Comparison of ENCODE assay signal across 8 mouse cellular contexts in the genomic region with DNA sequence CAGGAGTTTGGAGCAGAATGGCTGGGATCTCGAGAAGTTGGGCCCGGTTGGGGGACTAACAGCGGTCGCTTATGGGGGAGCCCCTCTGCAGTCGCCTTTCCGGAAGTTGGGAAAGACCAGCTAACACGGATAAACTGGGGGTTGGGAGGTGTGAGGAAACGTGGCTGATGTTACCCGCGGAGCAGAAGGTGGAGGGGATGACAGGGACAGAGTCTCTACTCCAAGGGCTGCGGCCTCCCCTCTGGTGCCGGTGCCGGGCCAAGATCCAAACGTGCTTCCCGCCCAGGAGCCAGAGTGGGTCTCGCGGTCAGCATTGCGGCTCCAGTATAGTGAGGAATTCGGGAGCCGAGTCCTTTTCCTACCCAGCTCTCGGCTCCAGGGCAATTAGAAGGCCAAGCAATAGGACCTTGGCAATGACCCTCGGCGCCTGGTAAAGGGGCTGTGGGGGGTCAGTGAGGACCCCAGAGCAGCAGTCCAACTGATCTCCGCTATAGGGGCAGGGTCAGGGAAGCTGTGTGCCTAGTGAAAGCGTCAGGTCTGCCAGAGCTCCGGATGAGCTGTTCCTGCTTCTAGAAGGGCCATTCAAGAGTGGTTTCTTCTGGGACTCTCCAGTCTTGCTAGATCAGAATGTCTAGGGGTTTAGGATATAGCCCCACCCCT. TPM values are rescaled to one million over a fixed set of nuclear protein-coding genes. Genes with fewer than 3 reads are reported as not detected.
DNase-seq lines count a peak whose midpoint lies in the region; ATAC-seq lines count a peak whose summit lies in the region.

No protein-coding gene starts in this region.

- peaks cover 30% of the 10 kb centered on the region for H3K4me1 ChIP-seq in limb, embryonic 12.5 days (replicated peaks)
- peaks cover 23% of the 10 kb centered on the region for H3K4me1 ChIP-seq in stomach, embryonic 15.5 days

- WGBS in limb, embryonic 12.5 days: 2% methylated on average over 26 of the region's 26 CpGs
- 3% methylated on average over 26 of the region's 26 CpGs for WGBS in stomach, embryonic 15.5 days

- peaks cover 92% of the 10 kb centered on the region for H3K27me3 ChIP-seq in limb, embryonic 12.5 days
- H3K27me3 ChIP-seq in stomach, embryonic 15.5 days (replicated peaks): peaks cover 76% of the 10 kb centered on the region

- no peaks in the 10 kb centered on the region for H3K9me3 ChIP-seq in limb, embryonic 12.5 days
- no peaks in the 10 kb centered on the region for H3K9me3 ChIP-seq in stomach, embryonic 15.5 days

- DNase-seq in embryo, embryonic 9.5 days (ENCODE audit: extremely low spot score): peak; percentile 10
- DNase-seq in embryo, embryonic 10 days (ENCODE audit: low spot score): no peak
- peak; percentile 29 for DNase-seq in right cerebral cortex, postnatal 4 days
- no peak for DNase-seq in right cerebral cortex, postnatal 36 days (ENCODE audit: low spot score in 2 of 2)
- no peak for DNase-seq in lung, postnatal 36 days
- DNase-seq in cerebellum, postnatal 36 days: no peak

- H3K4me3 ChIP-seq in limb, embryonic 12.5 days (replicated peaks): peak overlapping the region; percentile 53
- H3K4me3 ChIP-seq in stomach, embryonic 15.5 days (replicated peaks): peak overlapping the region; percentile 51

- peak overlapping the region; percentile 84 for H3K4me2 ChIP-seq in limb, embryonic 12.5 days
- peak overlapping the region; percentile 88 for H3K4me2 ChIP-seq in stomach, embryonic 15.5 days

- H3K27ac ChIP-seq in limb, embryonic 12.5 days: no peak overlapping the region
- H3K27ac ChIP-seq in stomach, embryonic 15.5 days: no peak overlapping the region

- H3K9ac ChIP-seq in limb, embryonic 12.5 days (replicated peaks): no peak overlapping the region
- no peak overlapping the region for H3K9ac ChIP-seq in stomach, embryonic 15.5 days

- no peaks in the 10 kb centered on the region for H3K36me3 ChIP-seq in limb, embryonic 12.5 days
- H3K36me3 ChIP-seq in stomach, embryonic 15.5 days: no peaks in the 10 kb centered on the region

- ATAC-seq in limb, embryonic 12.5 days (ENCODE audit: insufficient number of reproducible peaks, insufficient read depth, low FRiP score, low TSS enrichment, low read depth): no peak
- no peak for ATAC-seq in stomach, embryonic 15.5 days (ENCODE audit: insufficient read depth, low FRiP score, low read depth)

RNA-seq across cellular contexts. Expression of a gene that starts 1.4 kb away (rescaled TPM):
- polyA plus RNA-seq in limb, embryonic 12.5 days (2016; fragmentation: Nextera tagmentation; extraction: Ambion mirVana): 0.24 and 1.00 TPM in 2 replicates
- 0.76 and 1.4 TPM in 2 replicates for polyA plus RNA-seq in stomach, embryonic 15.5 days (2015; fragmentation: Nextera tagmentation; extraction: Ambion mirVana)

Comparison
In these comparisons a context has a peak if more than half of its experiments do, and no peak if none do; other contexts are left out.
1. DNase-seq: peak in embryo, embryonic 9.5 days (single experiment) and right cerebral cortex, postnatal 4 days (single experiment); none in embryo, embryonic 10 days (single experiment), right cerebral cortex, postnatal 36 days (0 of 2), lung, postnatal 36 days (single experiment) and cerebellum, postnatal 36 days (0 of 2).